In the genomic region with DNA sequence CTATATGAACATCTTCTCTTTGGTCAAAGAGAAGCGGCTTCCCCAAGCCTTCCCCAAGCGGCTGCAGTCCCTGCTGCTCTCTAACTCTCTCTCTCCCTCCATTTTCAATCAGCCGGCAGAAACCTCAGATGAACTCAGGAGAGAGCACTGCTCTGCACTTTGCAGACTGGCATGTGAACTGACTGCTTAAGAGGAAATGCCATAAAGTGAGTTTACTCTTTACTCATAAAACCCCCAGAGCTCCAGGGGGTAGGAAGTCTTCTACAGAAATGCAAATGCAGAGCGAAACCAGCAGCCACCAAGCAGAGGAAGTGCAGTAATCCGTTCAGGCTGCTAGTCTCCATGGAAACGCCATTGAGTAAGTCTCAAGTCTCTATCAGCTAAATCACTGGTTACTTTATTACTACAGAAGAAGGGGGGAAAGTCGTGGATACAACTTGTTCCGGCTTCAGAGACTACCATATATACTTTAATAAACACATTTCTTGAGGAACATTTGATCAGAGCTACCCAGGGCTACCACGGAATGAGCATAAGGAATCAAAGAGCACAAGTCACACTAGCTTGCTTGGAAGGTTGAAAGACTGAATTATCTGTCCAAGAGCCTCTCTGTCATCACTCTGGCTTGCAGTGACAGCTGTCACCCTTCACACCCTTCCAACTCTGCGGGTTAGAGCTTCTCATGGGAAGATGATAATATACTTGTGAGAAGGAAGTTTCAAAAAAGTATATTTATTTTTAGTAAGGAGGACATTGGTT, we compare ENCODE assay signal across 7 mouse cellular contexts. TPM values are rescaled to one million over a fixed set of nuclear protein-coding genes. Genes with fewer than 3 reads are reported as not detected.
A peak's percentile ranks its signal among the peaks of the same experiment; 100 is the strongest.
DNase-seq lines count a peak whose midpoint lies in the region; ATAC-seq and TF ChIP-seq lines count a peak whose summit lies in the region.

No protein-coding gene starts in this region.

- H3K36me3 ChIP-seq in limb, embryonic 13.5 days = no peaks in the 10 kb centered on the region
- 0 out of 2 replicates have a peak, but pooled peaks cover 4% of the 10 kb centered on the region for H3K36me3 ChIP-seq in midbrain, postnatal 0 days (ENCODE audit: insufficient read depth, low read length)
- H3K36me3 ChIP-seq in splenic B cell, adult 2 months (ENCODE audit: control insufficient read depth, insufficient read depth, low read length, poor library complexity, severe bottlenecking) = no peaks in the 10 kb centered on the region

- H3K27ac ChIP-seq in limb, embryonic 13.5 days = peak overlapping the region; percentile 55; the same call in 1 of the 2 replicates
- H3K27ac ChIP-seq in midbrain, postnatal 0 days (ENCODE audit: low read depth, low read length) = peak overlapping the region; percentile 44; the same call in 1 of the 2 replicates

- H3K4me1 ChIP-seq in limb, embryonic 13.5 days = peaks cover 14% of the 10 kb centered on the region
- no peaks in the 10 kb centered on the region; the same call in 1 of the 2 replicates for H3K4me1 ChIP-seq in midbrain, postnatal 0 days (ENCODE audit: insufficient read depth, low read length)

- H3K27me3 ChIP-seq in limb, embryonic 13.5 days = no peaks in the 10 kb centered on the region
- no peaks in the 10 kb centered on the region for H3K27me3 ChIP-seq in midbrain, postnatal 0 days (ENCODE audit: insufficient read depth, low read length)
- no peaks in the 10 kb centered on the region for H3K27me3 ChIP-seq in splenic B cell, adult 2 months (ENCODE audit: control insufficient read depth, insufficient read depth, low read length, poor library complexity, severe bottlenecking)

- peak; percentile 46 for DNase-seq in Muller cell, postnatal 12 days (ENCODE audit: inconsistent ontology term)
- peak; percentile 83 for DNase-seq in brain, adult 2 months (ENCODE audit: low read depth, low spot score)
- peak; percentile 60 for DNase-seq in heart, adult 8-10 months (ENCODE audit: low spot score)
- peak; percentile 28 for DNase-seq in kidney, adult 18-20 months
- DNase-seq in midbrain, postnatal 0 days (ENCODE audit: low spot score) = peak; percentile 86
- DNase-seq in splenic B cell, adult 2 months (ENCODE audit: low read depth, low spot score) = peak; percentile 94

- TF ChIP-seq CTCF in midbrain, postnatal 0 days (IDR thresholded peaks at IDR 0.05) = no peak

- no peak overlapping the region for H3K9ac ChIP-seq in limb, embryonic 13.5 days
- H3K9ac ChIP-seq in midbrain, postnatal 0 days (replicated peaks; ENCODE audit: low read length, poor library complexity, severe bottlenecking) = no peak overlapping the region

- no peaks in the 10 kb centered on the region for H3K9me3 ChIP-seq in limb, embryonic 13.5 days
- H3K9me3 ChIP-seq in midbrain, postnatal 0 days (ENCODE audit: low read length) = no peaks in the 10 kb centered on the region

- peak overlapping the region; percentile 52 for H3K4me2 ChIP-seq in limb, embryonic 13.5 days (replicated peaks)
- H3K4me2 ChIP-seq in midbrain, postnatal 0 days (ENCODE audit: low read depth, low read length, poor library complexity, severe bottlenecking) = peak overlapping the region; percentile 33

- H3K4me3 ChIP-seq in limb, embryonic 13.5 days = peak overlapping the region; percentile 17
- H3K4me3 ChIP-seq in midbrain, postnatal 0 days (ENCODE audit: low read depth, low read length) = peak overlapping the region; percentile 4; the same call in 1 of the 2 replicates

- peak; percentile 91 for ATAC-seq in limb, embryonic 13.5 days (ENCODE audit: low FRiP score, low read depth)
- ATAC-seq in midbrain, postnatal 0 days (ENCODE audit: low FRiP score) = peak; percentile 91

- 6% methylated on average over 10 of the region's 10 CpGs for WGBS in limb, embryonic 13.5 days
- WGBS in midbrain, postnatal 0 days = 1% methylated on average over 10 of the region's 10 CpGs

RNA-seq across cellular contexts. Expression of gene Stk17b, which starts 38.8 kb away (rescaled TPM):
- 10 to 100 TPM in 1 of 4 experiments, 1 to 10 TPM in 3; 8.2 to 11.2 (median 9.7) TPM for total RNA-seq in heart, adult 8-10 months (2022)
- polyA plus RNA-seq in limb, embryonic 13.5 days (2015; fragmentation: Nextera tagmentation; extraction: Ambion mirVana) = 15.0 and 16.3 TPM in 2 replicates
- 3.7 and 5.3 TPM in 2 replicates for total RNA-seq in midbrain, postnatal 0 days (2014; rRNA removed)
- 3.2 and 3.7 TPM in 2 replicates for polyA plus RNA-seq in midbrain, postnatal 0 days (2015; fragmentation: Nextera tagmentation; extraction: Ambion mirVana)

Comparison
In these comparisons a context has a peak if more than half of its experiments do, and no peak if none do; other contexts are left out.
1. Peak in every context shown above with its lines: DNase-seq, ATAC-seq, H3K4me3 ChIP-seq and H3K27ac ChIP-seq.
2. DNase-seq: peak in every context shown above with its lines; median percentile 94 in splenic B cell, adult 2 months; 86 in midbrain, postnatal 0 days; 83 in brain, adult 2 months; 60 in heart, adult 8-10 months; 46 in Muller cell, postnatal 12 days; 28 in kidney, adult 18-20 months.